Mouse (Mus musculus): ENCODE measurements around the gene Fcgr1.
A peak's percentile ranks its signal among the peaks of the same experiment; 100 is the strongest.
"Not testable (repeated sequence)": the region's sequence is repeated elsewhere in the genome, so short reads cannot be mapped to it uniquely, and the experiment has no call there.

The Fcgr1 gene

DNA sequence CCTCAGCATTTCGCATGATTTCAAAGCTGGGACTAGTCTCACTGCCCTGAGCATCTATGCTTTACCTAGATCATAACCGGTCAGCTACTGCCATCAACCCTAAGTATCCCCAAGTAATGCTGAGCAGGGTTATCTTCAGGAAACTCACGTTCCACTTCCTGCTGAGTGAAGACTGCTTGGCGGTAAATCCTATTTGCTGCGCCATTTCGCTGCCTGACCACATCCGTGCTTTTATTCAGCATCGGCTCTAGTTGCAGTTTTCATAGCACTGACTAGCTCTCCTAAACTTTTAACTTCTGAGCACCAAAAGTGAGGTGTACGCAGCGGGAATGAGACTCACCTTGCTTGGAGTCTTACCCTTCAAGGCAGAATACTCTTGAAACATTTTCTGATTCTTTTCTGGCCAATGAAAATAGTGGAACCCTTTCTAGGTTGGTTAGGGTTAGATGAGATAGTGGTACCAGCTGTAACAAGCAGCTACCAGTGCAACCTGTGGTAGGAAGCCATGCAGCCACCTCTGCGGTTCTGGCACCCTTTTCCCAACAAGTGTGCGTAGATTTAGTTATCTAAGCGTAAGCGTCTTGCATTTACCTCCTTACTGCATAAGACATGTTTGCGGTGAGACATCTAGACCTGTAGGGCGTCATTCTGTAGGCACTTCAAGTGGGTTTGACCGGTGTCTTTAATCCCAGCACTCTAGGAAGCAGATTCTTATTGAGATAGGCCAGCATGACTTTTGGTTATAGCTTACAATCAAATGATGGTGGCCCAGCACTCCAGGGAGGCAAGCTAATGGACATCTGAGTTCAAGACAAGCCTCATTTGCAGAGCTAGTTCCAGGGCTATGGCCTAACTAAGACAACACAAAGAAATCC, 19.9 kb downstream of the Fcgr1 start:
- DNase-seq (ENCODE audit: low spot score in 2 of 2): no peak

DNA sequence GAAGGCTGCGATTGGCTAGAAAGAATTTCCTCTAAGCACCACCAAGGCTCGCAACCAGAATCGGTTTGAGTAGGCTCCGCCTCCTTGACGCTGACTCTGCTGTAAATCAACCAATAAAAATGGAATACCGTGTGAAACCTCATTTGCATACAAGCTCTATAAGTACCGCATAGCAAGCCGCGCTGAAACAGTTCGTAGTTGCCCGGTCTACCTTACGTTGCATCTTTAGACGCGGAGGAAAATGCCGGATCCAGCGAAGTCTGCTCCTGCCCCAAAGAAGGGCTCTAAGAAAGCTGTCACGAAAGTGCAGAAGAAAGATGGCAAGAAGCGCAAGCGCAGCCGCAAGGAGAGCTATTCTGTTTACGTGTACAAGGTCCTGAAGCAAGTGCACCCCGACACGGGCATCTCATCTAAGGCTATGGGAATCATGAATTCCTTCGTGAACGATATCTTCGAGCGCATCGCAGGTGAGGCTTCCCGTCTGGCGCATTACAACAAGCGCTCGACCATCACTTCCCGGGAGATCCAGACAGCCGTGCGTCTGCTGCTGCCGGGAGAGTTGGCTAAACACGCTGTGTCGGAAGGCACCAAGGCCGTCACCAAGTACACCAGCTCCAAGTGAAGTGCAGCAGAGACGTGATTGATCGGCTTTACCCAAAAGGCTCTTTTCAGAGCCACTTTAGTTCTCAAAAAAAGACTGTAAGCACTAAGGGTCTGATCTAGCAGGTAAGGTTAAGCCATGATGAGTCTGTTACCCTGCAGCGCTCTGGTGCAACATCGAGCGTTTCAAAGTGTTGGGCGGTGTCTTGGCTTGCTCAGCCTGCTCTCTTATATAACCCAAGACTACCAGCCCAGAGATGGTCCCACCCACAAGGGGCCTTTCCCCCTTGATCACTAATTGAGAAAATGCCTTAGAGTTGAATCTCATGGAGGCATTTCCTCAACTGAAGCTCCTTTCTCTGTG, 24.0 kb downstream of the Fcgr1 start, which contains the start of gene Hist2h2bb:
Gene Hist2h2bb, plus strand, starts transcription at position 242 of the 964 bp plus-strand sequence.
- DNase-seq (ENCODE audit: low spot score in 2 of 2): peak; percentile 96 to 97

DNA sequence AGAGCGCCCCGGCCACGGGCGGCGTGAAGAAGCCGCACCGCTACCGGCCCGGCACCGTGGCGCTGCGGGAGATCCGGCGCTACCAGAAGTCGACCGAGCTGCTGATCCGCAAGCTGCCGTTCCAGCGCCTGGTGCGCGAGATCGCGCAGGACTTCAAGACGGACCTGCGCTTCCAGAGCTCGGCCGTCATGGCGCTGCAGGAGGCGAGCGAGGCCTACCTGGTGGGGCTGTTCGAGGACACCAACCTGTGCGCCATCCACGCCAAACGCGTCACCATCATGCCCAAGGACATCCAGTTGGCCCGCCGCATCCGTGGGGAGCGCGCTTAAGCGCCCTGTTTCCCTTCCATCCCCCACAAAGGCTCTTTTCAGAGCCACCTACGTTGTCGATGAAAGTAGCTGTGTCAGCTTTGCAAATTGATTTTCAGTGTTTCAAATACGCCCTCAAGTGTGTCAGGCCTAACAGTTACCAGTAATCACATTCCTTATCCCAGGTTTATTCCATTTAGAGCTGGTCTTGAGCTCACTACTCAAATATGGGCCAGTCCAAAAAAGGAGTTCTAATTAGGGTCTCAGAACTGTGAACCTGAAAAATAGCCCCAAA, 24.9 kb downstream of the Fcgr1 start:
- not testable (repeated sequence) for DNase-seq (ENCODE audit: low spot score in 2 of 2)

DNA sequence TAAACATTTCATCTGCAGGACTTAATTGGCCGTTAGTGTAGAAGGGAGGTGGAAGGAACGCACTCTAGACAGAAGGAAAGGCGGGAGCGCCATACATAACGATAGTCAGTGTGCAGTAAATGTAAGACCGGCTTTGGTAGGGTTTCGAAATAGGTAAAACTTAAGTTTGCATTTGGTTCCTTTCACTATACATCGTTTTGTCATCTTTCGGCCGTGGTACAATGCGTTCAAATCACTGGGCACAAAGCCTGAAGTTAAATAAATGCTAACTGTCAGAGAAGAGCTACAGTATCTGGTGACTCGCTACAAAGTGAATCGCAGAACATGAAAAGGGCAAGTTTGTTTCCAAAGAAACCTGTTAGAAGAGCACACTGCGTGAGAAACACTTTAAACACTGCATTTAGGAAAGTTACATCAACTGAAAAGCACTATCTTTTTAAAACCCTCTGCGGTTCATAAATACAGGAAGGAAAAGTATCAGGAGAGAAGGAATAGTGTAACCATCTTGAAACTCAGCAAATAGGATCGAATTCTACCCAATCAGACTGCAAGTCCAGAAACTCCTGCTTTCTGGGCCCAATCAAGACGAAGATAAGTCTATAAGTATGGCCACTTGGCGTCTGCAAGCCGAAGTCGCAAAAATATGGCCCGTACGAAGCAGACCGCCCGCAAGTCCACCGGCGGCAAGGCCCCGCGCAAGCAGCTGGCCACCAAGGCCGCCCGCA, 25.6 kb downstream of the Fcgr1 start, which contains the start of gene Hist2h3b:
Gene Hist2h3b, plus strand, starts transcription at position 604 of the 725 bp plus-strand sequence.
- DNase-seq (ENCODE audit: low spot score in 2 of 2): peak; percentile 83 to 92

DNA sequence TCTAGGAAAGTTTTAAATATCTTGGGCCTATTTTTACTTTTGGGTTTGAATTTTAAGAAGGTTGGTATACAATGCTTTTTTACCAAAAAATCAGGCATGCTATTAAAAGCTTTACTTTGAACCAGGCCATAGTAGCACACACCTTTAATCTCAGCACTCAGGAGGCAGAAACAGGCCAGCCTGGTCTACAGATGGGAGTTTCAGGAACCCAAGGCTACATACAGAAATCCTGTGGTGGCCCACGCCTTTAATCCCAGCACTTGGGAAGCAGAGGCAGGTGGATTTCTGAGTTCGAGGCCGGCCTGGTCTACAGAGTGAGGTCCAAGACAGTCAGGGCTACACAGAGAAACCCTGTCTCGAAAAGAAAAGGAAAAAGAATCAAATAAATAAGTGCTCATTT, 26.2 kb downstream of the Fcgr1 start:
- DNase-seq (ENCODE audit: low spot score in 2 of 2): no peak

DNA sequence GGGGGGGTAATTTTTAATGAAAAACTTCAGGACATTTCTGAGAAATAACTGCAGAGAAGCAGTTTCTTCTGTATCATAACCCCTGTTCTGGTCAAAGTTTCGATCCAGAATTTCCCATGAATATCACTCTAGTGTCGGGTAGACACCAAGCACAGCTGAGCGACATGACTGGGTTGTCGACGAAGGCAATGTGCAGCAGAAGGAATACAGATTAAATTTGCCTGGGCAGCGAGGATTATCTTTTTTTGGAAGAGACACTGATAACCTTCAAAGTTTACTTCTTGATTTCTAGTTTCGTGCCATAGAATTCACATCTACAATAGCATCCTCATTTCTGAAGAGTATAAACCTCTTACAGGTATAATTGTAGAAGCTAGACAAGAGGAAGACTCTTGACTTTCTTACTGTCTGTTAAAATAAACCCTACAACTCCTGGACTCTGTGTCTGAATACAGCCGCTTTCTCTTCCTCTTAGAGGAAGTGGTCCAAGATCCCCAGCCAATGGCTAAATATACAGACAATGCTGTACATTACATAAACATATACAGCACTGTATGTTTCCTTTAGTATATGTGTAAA, 27.5 kb downstream of the Fcgr1 start:
- DNase-seq (ENCODE audit: low spot score in 2 of 2): no peak

DNA sequence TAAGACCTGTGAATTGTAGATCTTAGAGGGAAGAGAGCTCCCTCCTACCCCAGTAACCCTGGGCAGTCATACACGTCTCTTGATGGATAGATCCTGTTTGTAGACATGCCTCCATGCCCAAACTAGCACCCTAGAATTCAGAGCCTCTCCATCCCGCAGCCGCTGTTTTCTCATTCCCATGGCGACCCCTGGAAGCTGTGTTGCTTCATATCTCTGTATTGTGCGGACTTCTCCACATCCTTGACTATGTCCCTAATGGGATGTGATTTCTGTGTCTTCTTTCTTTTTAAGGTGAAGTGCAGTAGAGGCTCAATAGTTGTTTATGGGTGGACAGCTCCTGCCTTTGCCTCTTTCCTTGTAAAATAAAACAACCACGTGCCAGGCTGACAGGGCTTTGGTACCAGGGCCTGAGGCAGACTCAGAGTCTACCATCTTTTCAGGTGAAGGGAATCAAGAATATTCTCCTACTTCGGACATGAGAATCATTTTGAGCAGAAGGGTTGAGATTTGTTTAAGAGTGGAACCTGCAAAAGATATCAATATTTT, 29.3 kb downstream of the Fcgr1 start:
- no peak for DNase-seq (ENCODE audit: low spot score in 2 of 2)

DNA sequence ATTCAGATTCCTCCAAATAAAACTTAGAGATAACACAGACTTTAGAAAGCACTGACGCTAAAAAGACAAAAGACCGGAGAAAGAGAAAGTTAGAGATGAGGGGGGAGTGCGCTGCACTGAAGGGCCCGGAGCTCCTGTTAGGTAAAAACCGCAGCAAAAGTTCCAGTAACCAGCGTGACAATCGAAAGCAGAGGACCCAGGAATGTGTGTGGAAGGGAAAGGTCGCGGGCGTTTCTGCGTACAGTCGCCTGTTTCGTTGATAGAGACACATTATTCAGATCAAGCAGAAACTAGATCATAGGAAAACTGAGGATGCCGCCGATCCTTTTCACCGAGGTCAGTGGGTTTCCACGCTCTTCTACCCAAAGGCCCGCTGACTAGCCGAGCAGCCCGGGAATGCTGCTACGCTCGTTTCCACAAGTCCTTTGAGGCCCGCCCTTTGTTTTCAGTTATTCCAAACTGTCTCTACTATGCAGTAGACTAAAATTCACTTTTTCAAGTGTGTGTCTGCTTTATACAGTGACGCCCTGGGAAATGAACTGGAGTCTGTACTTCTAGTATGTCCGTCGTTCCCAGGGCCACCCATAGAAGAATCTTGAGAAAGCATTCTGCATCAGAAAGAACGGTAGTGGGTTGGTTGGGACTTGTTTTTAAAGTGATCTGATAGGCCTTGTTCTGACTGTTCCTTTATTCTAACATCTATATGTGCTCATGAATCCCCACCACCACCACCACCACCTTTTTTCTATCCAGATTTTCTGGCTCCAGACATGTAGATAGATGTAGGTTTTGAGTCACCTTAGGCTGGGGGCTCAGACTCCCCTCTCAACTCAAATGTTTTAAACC, 30.0 kb downstream of the Fcgr1 start:
- no peak for DNase-seq (ENCODE audit: low spot score in 2 of 2)

DNA sequence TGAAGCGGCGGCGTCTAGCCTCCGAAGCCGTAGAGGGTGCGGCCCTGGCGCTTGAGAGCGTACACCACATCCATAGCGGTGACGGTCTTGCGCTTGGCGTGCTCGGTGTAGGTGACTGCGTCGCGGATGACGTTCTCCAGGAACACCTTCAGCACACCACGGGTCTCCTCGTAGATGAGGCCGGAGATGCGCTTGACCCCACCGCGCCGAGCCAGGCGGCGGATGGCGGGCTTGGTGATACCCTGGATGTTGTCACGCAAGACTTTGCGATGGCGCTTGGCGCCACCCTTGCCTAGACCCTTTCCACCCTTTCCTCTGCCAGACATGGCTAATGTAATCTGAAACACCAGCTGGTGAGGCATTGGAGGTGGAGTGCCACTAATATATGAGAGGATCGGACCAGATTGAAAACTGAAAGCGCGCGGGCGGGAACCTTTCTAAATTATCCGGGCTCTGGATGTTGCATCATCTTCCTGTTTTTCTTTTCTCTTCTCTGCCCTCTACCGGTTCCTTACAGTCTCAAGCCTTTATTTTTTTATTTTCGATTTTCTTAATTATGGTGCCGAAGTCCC, 30.7 kb downstream of the Fcgr1 start, which contains the start of gene Hist2h4:
Gene Hist2h4, minus strand, starts transcription at position 333 of the 572 bp plus-strand sequence.
- peak; percentile 99 for DNase-seq (ENCODE audit: low spot score in 2 of 2)

DNA sequence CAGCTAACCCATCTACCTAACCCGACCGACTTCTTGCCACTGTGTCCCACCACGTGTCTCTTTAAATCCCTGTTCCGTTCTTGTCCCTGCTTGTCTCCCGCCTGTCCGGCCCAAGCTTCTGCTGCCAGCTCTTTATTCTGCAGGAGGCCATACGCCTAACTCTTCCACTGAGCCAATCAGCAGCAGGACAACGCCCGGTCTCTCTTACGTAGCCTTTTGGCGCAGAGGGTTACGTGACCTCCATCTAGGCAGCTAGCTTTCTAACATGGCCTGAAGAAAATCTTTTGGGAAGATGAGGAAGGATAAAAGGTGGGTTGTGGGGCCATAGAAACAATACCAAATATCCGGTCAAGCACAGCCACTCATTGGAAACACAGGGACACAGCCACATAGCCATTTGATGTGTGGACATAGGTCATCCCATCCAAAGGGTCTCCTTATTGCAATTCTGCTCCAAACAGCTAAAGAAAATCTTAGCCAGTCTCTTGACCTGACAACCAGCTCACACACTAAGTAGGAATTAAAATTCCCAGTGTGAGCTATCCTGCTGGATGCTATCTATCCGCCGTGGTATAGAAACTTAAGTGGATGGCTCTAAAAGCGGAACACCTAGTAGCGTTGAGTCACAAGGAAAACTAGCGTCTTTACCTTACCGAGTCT, 31.4 kb downstream of the Fcgr1 start:
- DNase-seq (ENCODE audit: low spot score in 2 of 2): peak; percentile 94 to 95

DNA sequence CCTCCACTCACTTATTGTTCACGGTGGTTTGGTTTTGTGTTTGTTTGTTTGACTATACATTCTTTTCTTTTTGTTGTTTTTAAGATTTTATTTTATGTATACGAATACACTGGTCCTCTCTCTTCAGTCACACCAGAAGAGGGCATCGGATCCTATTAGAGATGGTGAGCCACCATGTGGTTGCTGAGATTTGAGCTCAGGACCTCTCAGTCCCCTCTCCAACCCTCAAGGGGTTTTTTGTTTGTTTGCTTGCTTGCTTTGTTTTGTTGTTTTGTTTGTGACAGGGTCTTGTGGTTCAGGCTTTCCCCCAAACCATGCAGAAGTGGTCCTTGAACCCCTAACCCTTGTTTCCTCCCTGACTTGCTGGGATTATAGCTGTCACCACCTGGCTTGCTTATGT, 32.1 kb downstream of the Fcgr1 start:
- no peak for DNase-seq (ENCODE audit: low spot score in 2 of 2)

DNA sequence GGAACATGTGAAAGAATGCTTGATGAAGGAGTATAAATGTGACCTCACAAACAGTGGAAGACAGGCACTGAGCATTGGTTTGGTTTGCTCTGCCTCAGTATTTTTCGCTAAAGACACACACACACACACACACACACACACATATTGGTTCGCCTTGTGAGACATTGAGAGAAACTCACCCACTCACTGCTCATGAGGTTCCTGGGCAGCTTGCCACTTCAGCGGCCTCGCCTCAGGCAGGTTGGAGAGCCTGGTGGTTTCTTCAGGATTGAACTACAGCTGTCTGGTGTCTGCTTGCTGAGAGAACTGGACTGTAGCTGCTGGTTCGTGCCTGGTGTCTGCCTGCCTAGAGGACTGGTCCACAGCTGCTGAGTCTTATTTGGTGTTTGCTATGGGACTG, 33.5 kb downstream of the Fcgr1 start:
- no peak for DNase-seq (ENCODE audit: low spot score in 2 of 2)

DNA sequence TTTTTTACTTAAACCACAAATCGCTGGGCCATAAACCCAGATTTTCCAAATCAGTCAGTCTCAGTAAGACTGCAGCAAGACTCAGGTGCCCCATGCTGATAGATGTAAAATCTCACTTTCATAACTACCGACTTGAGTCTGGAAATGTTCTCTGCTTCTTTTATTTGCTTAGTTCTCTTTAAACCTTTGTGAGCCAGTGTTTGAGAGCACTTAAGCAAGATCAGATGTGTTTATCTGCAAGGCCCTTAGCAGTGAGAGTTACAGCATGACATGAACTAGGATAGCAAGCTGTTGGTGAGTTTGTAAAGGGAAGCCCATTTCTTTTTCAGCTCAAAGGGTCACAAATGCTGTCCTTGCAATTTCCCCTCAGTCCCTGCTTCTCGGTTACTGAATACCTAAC, 36.6 kb downstream of the Fcgr1 start:
- no peak for DNase-seq (ENCODE audit: low spot score in 2 of 2)

DNA sequence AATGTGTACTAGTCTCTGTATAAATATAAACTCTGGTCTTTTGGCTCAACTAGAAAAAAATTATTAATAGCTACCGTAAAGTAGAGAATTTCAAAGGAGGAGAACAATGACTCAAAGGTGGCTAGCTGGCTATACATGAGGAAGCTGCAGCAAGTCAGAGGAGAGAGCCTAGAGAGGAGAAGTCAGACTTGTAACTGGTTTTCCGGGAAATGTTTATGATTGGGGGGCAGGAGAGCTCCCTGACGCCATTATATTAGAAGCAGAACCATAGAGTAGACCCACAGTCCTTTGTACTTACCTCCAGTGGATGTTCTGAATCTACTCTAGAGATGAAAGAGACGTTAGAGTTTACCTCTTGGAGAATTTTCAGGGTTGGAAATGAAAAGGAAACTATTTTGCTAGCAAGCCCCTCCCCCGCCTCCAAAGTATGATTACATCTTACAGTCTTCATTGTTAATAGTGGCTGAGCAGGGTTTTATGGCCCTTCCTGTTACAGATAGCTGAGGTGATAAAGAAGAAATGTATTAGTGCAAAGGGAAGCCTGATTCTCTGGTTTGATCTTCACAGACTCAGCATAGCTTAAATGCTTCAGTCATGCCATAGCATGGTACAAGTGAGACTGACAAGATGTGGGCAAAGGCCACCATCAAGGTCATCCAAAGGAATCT, 37.7 kb downstream of the Fcgr1 start:
- DNase-seq (ENCODE audit: low spot score in 2 of 2): no peak

DNA sequence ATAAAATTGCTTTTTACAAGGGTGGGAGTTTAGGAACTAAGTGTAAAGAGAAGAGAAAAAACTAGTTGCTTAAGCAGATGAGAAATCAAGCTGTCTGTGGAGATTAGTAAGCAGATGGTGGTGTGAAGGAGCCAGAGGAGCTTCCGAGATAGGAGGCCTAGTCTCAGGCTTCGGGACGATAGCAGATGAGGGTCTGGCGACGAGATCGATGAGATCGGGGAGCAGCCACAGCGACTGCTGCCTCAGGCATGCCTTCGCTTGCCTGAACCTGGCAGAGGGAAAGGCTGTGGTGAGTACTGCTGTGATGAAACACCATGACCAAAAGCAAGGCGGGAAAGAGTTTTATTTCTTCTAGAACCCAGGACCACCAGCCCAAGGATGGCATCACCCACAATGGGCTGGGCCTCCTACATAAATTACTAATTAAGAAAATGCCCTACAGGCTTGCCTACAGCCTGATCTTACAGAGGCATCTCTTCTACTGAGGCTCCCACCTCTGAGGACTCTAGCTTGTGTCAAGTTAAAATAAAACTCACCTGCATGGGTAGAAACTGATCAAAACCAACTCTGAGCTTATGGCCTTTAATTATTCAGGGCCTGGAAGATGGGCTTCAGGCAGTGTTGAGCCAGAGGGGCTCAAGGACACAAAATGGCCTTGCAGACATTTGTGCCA, 39.0 kb downstream of the Fcgr1 start:
- no peak for DNase-seq (ENCODE audit: low spot score in 2 of 2)

DNA sequence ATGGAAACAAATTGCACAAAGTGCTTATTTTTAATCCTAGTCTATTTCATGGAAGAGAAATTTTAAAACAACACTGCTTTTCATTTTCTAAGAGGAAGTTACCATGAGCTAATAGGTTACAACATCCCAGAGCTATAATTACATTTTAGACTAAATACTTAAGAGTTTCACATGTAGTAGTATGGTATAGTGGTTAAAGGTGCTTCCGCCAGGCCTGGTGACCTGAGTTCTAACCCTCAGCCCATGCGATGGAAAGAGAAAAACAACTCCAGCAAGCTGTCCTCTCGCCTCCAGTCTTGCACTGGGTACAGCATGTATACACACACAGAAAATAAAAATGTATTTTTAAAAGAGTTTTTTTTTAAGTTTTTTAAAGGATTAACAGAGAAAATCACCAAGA, 42.0 kb downstream of the Fcgr1 start:
- DNase-seq (ENCODE audit: low spot score in 2 of 2): no peak

DNA sequence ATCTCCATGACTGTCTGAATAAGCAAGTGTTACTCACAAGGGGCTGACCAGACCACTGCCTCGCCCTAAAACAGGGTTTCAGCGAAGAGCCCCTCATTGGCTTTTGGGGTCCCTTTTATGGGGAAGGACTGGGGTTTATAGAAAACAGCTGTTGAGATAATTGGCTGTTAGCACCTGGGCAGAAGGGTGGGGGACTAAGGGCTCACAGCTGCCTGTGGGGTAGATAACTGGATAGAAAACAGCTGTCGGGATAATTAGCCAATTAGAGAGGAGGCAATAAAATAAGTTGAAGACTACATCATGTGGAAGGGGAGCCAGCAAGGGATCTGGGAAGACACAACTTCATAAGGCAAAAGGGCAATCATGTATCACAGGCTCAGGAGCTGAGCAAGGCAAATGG, 42.9 kb downstream of the Fcgr1 start:
- DNase-seq (ENCODE audit: low spot score in 2 of 2): no peak

DNA sequence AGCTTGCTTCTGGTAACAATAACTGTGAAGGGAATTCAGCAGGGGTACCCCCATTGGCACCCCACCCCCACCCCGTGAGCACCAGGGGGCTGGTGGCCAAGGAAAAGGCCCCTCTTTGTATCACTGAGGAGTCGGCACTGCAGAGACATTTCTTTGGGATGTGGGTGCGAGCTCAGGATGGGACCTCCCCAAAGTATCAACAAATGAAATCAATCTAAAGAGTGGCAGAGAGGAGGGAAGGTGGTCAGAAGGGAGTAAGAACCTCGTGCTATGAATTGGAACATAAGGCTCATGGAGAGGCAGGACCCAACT, 44.8 kb downstream of the Fcgr1 start:
- DNase-seq (ENCODE audit: low spot score in 2 of 2): no peak

Data from heart, adult 9 months (tissue).